Comparison of ENCODE assay signal across 7 mouse cellular contexts in the genomic region with DNA sequence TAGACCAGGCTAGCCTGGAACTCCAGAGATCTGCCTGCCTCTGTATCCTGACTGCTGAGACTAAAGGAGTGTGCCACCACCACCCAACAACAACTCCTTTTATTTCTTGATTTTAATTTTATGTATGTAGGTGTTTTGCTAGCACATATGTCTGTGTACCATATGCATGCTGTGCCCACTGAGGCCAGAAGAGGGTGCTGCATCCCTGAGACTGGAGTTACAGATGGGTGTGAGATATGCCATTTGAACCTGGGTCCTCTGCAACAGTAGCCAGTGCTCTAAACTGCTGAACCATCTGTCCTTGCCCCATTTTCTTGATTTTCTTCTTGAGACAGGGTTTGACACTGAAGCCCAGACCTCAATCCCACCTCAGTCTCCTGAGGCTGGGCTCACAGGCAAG. TPM values are rescaled to one million over a fixed set of nuclear protein-coding genes. Genes with fewer than 3 reads are reported as not detected.
DNase-seq lines count a peak whose midpoint lies in the region; ATAC-seq lines count a peak whose summit lies in the region.

No protein-coding gene starts in this region.

- H3K4me2 ChIP-seq in kidney, embryonic 15.5 days = no peak overlapping the region
- H3K4me2 ChIP-seq in liver, embryonic 11.5 days = no peak overlapping the region

- H3K4me1 ChIP-seq in kidney, embryonic 15.5 days = no peaks in the 10 kb centered on the region
- H3K4me1 ChIP-seq in liver, embryonic 11.5 days (replicated peaks; ENCODE audit: control insufficient read depth, insufficient read depth, low read length) = peaks cover 6% of the 10 kb centered on the region

- H3K4me3 ChIP-seq in kidney, embryonic 15.5 days (replicated peaks) = no peak overlapping the region
- no peak overlapping the region for H3K4me3 ChIP-seq in liver, embryonic 11.5 days (ENCODE audit: low read depth, low read length)

- H3K27me3 ChIP-seq in kidney, embryonic 15.5 days = no peaks in the 10 kb centered on the region
- H3K27me3 ChIP-seq in liver, embryonic 11.5 days (replicated peaks; ENCODE audit: control insufficient read depth, insufficient read depth, low read length) = no peaks in the 10 kb centered on the region

- no peaks in the 10 kb centered on the region for H3K9me3 ChIP-seq in kidney, embryonic 15.5 days (replicated peaks)
- H3K9me3 ChIP-seq in liver, embryonic 11.5 days (ENCODE audit: control insufficient read depth, low read length) = no peaks in the 10 kb centered on the region

- peak; percentile 70 for DNase-seq in kidney, adult 18-20 months
- peak; percentile 61 for DNase-seq in CD4-positive helper T cell, adult 2 months (ENCODE audit: low read depth, low spot score)
- DNase-seq in ES-CJ7 (ENCODE audit: low read depth, low spot score) = peak; percentile 64
- DNase-seq in embryo, embryonic 10 days (ENCODE audit: low spot score) = peak; percentile 80
- no peak for DNase-seq in liver, embryonic 11.5 days (ENCODE audit: low spot score)
- peak; percentile 63 to 83 for DNase-seq in spleen, postnatal 10 days (ENCODE audit: low spot score in 2 of 2)

- H3K36me3 ChIP-seq in kidney, embryonic 15.5 days = peaks cover 92% of the 10 kb centered on the region
- H3K36me3 ChIP-seq in liver, embryonic 11.5 days (ENCODE audit: control insufficient read depth, insufficient read depth, low read length) = peaks cover 30% of the 10 kb centered on the region

- no peak for ATAC-seq in kidney, embryonic 15.5 days (replicated peaks; ENCODE audit: low FRiP score)
- ATAC-seq in liver, embryonic 11.5 days (replicated peaks; ENCODE audit: low FRiP score) = 0 out of 2 replicates have a peak, but pooled peaks have one; percentile 51

- no peak overlapping the region for H3K9ac ChIP-seq in kidney, embryonic 15.5 days
- H3K9ac ChIP-seq in liver, embryonic 11.5 days (ENCODE audit: low read depth, low read length) = no peak overlapping the region

- H3K27ac ChIP-seq in kidney, embryonic 15.5 days = no peak overlapping the region
- H3K27ac ChIP-seq in liver, embryonic 11.5 days (ENCODE audit: low read depth, low read length) = no peak overlapping the region

RNA-seq across cellular contexts. Expression of gene Zdhhc12, which starts 12.9 kb away (rescaled TPM):
- polyA plus RNA-seq in kidney, embryonic 15.5 days (2015; fragmentation: Nextera tagmentation; extraction: Ambion mirVana) = 35.2 and 37.7 TPM in 2 replicates
- polyA plus RNA-seq in liver, embryonic 11.5 days (2014; fragmentation: Nextera tagmentation; extraction: Ambion mirVana) = 51.9 and 53.7 TPM in 2 replicates

RNA-seq across cellular contexts. Expression of gene Zer1, which starts 18.0 kb away (rescaled TPM):
- 7.2 and 8.6 TPM in 2 replicates for polyA plus RNA-seq in kidney, embryonic 15.5 days (2015; fragmentation: Nextera tagmentation; extraction: Ambion mirVana)
- polyA plus RNA-seq in liver, embryonic 11.5 days (2014; fragmentation: Nextera tagmentation; extraction: Ambion mirVana) = 4.7 and 6.2 TPM in 2 replicates

RNA-seq across cellular contexts. Expression of gene Tbc1d13, which starts 27.2 kb away (rescaled TPM):
- 8.2 and 8.9 TPM in 2 replicates for polyA plus RNA-seq in kidney, embryonic 15.5 days (2015; fragmentation: Nextera tagmentation; extraction: Ambion mirVana)
- 6.9 and 9.2 TPM in 2 replicates for polyA plus RNA-seq in liver, embryonic 11.5 days (2014; fragmentation: Nextera tagmentation; extraction: Ambion mirVana)

RNA-seq across cellular contexts. Expression of gene Pkn3, which starts 28.9 kb away (rescaled TPM):
- polyA plus RNA-seq in kidney, embryonic 15.5 days (2015; fragmentation: Nextera tagmentation; extraction: Ambion mirVana) = 11.5 and 13.2 TPM in 2 replicates
- polyA plus RNA-seq in liver, embryonic 11.5 days (2014; fragmentation: Nextera tagmentation; extraction: Ambion mirVana) = 9.6 and 10.2 TPM in 2 replicates

RNA-seq across cellular contexts. Expression of gene Set, which starts 49.2 kb away (rescaled TPM):
- polyA plus RNA-seq in kidney, embryonic 15.5 days (2015; fragmentation: Nextera tagmentation; extraction: Ambion mirVana) = 486 and 529 TPM in 2 replicates
- 641 and 659 TPM in 2 replicates for polyA plus RNA-seq in liver, embryonic 11.5 days (2014; fragmentation: Nextera tagmentation; extraction: Ambion mirVana)
